Mouse (Mus musculus) layer of hippocampus, postnatal 14 days (tissue): Measurements from ENCODE around the gene Gm11541. TPM values are rescaled to one million over a fixed set of nuclear protein-coding genes. Genes with fewer than 3 reads are reported as not detected.
"Not testable (repeated sequence)": the region's sequence is repeated elsewhere in the genome, so short reads cannot be mapped to it uniquely, and the experiment has no call there.

Source experiments
- DNase-seq, 2 experiments: peaks; one replicate each; pipeline ENCODE4 v3.0.0; 2021 to 2022; ENCODE audit warnings: low spot score in 2 of 2, mixed read lengths in 1 of 2
- total RNA-seq, 2 experiments: library from RNA; stranded (reverse); gene quantifications; 2 replicates each; pipeline ENCODE4 v1.2.3; 2021

The Gm11541 gene
- total RNA-seq, 2 experiments from 2014 or later: not detected

DNA sequence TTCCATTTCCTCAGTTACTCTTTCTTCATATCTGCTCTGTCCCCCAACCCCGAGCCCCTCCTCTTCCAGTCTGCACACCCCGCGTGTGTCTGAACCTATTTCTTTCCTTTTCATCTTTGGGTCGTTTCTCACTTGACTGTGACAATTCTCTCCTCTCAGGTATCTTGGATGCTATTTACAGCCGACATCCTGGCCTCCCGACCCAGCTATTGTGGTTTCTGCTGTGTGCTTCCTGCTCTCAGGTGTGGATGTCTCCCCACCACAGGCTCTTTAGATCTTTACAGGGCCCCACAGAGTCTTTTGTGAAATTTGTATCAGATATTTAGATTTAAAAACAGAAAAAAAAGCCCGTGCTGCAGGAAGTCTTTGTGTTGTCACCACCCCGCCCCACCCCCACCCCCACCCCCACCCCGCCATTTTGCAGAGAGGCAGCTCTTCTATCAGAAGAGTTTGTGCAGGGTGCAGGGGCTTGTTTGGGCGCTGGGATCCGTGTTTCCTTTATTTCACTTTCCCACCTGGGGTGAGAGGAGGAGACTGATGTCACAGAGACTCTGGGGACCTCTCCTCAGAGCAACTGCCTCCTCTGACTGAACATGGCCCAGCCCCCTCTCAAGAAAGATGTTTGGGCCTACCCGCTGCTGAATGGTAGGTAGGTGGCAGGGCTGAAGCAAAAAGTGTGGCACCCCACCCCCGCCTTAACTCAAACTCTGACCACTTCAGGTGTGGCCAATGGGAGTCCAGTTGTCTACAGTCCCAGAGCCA lies 6.4 kb downstream of the Gm11541 start:
- no peak for DNase-seq

DNA sequence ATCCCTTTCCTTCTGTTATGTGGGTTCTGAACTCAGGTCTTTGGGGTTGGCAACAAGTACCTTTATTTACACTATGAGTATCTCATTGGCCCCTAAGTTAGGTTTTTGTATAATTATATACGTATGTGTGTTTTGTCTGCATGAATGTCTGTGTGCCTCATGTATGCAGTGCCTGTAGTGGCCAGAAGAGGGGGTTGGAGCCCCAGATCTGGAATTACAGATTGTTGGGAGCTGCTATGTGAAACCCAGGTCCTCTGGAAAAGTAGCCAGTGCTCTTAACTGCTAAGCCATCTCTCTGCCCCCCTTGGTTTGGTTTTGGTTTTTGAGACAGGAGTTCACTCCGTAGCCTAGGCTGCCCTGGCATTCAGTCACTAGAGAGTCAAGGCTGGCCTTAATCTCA lies 7.2 kb downstream of the Gm11541 start:
- DNase-seq: no peak

GRCm38 (mm10) chr11:94695508-94695907 lies 8.8 kb downstream of the Gm11541 start:
- DNase-seq: no peak

- DNase-seq: not testable (repeated sequence)
Observed at GRCm38 (mm10) chr11:94692502-94692901, 11.8 kb downstream of the Gm11541 start.

DNA sequence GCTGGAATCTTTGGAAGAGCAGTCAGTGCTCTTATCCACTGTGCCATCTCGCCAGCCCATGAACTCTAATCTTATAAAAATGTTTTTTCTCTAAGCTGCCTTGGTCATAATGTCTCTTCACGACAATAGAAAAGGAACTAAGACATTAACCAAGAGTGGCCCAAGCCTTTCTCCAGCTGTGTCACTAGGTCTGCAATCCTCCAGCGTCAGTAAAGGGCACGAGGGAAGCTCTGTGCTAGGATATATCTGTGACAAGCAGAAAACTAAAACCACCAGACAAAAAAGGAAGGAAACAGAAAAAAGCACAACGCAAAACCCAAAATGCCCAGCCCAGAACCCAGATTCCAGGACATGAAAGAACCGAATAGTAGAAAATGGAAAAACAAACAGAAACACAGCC lies 17.1 kb downstream of the Gm11541 start:
- DNase-seq: no peak

DNA sequence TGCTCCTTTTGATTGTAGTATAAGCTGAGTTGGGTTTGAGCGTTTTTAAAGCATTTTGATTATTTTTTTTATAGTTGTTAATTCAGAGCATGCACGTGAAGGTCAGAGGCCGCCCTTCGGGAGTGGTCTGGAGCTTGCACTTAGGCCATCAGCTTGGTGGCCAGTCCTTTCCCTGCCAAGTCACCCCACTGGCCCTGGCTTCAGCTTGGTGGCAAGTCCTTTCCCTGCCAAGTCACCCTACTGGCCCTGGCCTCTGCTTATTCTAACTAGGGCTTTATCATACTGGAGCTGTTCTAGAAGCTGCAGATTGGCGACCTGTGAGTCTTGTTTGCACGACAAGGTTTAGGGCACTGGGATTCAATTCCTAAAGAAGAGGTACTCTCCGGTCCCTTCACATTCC lies 21.9 kb downstream of the Gm11541 start:
- no peak for DNase-seq

DNA sequence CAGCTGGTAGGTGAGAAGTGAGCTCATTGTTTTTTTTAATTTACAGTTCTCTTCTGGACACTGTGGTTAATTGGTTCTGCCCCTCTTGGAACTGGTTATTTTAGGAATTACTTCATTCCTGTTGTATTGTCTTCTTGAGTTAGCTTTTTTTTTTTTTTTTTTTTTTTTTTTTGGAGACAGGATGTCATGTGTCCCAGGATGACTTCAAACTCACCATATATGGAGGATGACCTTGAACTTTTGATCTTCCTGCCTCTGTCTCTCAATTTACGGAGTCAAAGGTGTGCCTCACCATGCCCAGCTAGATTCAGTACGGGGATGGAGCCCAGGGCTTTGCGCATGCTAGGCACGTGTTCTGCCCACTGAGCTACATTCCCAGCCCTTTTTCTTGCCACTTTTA lies 22.7 kb downstream of the Gm11541 start:
- no peak for DNase-seq

DNA sequence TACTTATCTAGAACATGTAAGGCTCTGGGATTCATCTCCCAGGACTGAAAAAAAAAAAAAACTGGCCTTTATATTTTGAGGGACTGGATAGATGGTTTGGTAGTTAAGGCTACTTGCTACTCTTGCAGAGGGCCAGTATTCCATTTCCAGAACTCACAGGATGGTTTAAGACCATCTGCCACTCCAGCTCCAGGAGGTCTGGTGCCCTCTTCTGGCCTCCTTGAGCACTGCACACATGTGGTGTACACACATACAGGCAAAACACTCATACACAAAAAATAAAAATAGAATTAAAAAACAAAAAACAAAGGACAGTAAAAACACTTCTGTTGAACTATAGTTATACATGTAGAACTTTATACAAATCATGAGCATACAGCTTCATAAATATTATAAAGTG lies 23.7 kb downstream of the Gm11541 start:
- no peak for DNase-seq

DNA sequence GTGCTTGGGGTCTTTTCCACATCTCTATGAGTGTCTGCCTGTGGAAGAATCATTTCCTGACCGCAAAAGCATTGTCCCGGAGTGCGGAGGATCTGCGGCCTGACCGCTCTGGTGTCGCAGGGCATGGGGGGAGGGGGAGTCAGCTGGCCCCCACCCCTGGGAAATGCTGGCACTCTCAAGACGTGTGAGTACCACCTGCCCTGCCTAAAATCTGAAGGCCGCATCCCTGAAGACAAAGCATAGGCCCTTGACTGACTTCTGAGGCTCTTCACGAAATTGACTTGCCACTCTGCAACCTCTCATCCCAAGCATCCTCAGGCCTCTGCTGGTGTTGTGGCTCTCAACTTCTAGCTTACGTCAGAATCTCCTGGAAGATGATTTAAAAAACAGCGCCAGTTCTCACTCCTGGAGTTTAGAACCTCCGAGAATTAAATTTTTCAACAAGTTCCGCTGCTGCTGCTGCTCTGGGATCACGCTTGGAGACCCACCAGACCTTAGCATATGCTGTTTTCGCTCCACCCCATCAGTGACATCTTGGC lies 26.6 kb downstream of the Gm11541 start:
- no peak for DNase-seq

GRCm38 (mm10) chr11:94676754-94677606 lies 27.3 kb downstream of the Gm11541 start, which contains the start of gene Xylt2:
Gene Xylt2 (minus strand): TSS chr11:94677515.
- DNase-seq: peak; percentile 85 to 91

GRCm38 (mm10) chr11:94676308-94676707 lies 28.0 kb downstream of the Gm11541 start:
- DNase-seq: no peak

GRCm38 (mm10) chr11:94675446-94675845 lies 28.9 kb downstream of the Gm11541 start:
- DNase-seq: no peak

DNA sequence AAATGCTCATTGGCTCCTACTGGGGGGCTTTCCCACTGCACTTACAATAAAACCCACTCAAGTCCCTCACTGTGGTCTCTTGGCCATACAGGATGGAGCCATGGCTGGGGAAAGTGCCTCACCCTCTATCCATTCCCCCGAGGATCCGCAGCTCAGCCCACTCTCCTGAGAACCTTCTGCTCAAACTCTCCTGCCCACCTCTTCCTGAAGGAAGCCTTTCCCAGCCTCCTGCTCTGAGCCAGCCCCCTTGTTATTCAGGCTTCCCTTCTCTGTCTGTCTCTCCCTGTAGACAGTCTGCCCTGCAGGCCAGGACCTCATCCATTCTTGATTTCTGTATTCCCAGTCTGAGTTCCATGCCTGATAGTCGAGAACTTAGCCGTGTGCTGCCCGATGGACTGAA lies 29.3 kb downstream of the Gm11541 start:
- no peak for DNase-seq

DNA sequence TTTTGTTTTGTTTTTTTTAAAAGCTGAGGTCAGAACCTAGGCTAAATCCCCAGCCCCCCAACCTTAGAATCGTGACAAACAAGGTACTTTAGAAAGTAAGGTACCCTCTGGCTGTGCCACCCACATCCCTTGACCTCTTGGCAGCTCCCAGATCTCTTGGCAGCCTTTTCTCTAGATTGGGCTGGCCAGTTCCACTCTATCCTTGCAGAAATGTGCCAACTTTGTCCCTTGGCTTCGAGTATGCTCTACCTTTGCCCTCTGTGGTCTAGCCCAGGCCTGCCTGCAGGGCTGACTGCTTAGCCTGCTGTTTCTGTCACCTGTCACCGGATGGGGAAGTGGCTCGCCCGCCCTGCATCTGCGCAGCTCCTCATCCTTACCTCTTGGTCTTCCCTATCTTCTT lies 39.0 kb downstream of the Gm11541 start:
- no peak for DNase-seq

GRCm38 (mm10) chr11:94661344-94661743 lies 43.0 kb downstream of the Gm11541 start:
- no peak for DNase-seq

DNA sequence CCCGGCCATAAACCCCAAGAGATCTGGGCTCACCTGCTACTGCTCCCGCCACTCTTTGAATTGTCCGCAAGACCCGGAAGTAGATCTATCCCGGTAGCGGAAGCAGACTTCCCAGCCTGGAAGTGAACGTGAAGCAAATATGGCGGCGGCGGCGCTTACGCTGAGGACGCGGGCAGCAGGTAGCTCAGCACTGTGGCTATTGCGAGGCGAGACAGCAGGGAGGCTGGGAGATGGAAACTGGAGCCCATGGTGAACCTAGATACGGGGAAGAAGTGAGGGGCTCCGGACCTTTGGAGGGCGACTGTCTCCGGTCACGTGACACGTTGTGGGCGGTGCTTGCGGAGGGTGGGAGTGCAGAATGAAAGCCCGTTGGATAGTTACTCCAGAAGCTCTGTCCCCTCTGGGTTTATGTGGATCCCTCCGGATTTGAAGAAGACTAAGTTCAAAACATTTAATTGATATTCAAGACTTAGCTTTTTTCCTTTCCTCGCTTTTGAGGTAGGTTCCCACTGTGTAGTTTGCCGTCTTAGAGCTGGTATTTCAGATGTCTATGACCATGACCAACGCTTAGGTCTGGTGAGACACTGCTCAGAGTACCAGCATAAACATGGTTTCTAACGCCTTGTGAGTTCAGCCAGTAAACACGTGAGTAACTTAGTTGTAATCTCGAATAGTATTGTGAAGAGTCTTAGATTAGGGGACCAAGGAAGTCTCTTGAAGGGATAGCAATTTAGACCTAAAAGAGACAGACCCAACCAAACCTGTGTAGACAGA lies 50.4 kb downstream of the Gm11541 start, which contains the start of the genes Mrpl27 and Eme1:
TSS of gene Mrpl27 (plus strand) at position 105 of the 774 bp plus-strand sequence.
TSS of gene Eme1 (minus strand) at position 302 of the 774 bp plus-strand sequence.
- peak; percentile 87 to 88 for DNase-seq

DNA sequence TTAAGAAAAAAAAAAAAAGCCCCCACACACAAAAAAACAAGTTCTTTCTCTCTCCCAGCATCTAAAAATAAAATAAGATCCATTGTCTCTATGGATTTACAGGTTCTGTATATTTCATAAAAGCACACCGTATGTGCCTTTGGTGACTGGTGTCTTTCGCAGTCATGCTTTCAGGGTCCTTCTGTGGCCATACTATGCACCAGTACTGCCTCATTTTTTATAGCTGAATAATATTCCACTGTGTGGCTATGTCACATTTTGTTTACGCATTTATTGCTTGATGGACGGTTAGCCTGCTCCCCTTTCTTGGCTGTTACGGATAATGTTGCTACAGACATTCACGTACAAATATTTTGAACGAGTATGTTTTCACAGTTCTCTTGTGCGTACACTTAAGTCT lies 51.3 kb downstream of the Gm11541 start:
- DNase-seq: no peak

DNA sequence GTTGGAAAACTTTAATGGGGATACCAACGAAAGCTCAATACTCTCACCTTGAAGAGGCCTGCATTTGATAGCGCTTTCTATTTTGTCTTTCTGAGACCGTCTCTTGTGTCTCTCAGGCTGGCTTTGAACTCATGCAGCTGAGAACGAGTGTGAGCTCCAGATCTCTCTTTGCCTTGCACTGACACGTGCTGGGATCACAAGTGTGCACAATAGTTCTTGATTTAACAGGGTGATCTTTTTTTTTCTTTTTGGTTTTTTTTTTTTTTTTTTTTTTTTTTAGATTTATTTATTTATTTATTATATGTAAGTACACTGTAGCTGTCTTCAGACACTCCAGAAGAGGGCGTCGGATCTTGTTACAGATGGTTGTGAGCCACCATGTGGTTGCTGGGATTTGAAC lies 53.1 kb downstream of the Gm11541 start:
- not testable (repeated sequence) for DNase-seq

GRCm38 (mm10) chr11:94646457-94646856 lies 57.8 kb downstream of the Gm11541 start:
- DNase-seq: no peak
